Mouse (Mus musculus) T-helper 1 cell (primary cell): ENCODE data around the gene Ednra.

Source experiments
- in situ Hi-C: fragments of 300-600 bp; cut with MboI, MseI; formaldehyde crosslinking; loops from one replicate; pipeline ENCODE4 v1.15.1; 2025; ENCODE audit warnings: high pct_unique_total_duplicates

The Ednra gene

DNA sequence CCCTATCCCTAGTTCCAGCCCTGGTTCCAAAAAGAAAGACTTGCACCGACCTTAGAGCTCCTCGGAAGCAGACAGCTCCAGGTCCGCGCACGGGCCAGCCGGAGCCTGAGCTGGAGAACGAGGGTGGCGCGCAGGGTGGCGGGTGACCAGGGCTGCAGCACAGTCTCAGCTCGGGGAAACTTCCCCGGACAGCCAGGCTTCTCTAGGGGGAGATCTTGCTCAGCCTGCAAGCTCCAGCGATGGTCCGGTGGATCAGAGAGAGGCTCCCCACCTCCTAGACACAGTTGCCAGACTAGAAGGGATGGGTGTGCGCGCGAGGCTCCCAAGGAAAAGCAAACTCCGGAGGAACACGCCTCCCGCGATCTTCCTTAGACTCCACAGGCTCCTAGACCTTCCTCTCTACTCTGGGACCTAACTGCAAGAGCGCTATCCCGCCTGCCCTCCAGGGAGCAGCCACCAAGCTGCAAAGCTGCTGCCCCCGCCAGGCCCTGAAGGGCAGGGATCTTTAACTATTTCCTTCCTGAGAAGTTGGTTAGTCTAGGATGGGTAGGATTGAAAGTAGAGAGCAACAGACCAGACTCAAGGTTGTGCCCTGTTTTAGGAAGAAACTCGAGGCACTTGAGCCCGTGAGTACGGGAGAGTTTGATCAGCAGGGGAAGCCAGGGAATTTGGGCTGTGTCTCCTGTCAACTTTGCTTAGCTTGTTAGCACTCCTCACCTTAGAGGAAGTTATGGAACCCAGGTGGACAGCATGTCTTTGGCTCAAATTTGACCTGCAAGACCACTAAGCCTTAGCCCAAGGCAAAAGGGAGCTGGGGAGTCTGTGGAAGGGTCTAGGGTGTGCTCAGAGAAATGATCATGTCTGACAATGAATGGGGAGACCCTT lies at the start of gene Ednra:
TSS of gene Ednra (minus strand) at position 419 of the 885 bp plus-strand sequence.
- in situ Hi-C loops = no loop called here

DNA sequence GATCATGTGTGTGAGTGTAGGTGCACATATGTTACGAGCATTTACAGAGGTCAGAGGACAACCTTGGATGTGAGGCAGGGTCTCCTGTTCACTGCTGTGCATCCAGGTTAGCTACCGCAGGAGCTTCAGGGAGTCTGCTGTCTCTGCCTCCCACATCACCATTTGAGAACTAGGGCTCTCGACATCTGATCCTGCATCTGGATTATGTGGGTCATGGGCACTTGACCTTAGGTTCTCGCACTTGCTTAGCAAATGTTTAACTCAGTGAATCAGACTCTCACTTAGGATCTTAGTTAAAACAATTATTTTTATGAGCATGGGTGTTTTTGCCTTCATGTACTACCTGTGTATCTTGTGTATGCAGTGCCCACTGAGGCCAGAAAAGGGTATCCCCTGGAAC lies 49.6 kb upstream of the Ednra start:
- in situ Hi-C loops = no loop called here

DNA sequence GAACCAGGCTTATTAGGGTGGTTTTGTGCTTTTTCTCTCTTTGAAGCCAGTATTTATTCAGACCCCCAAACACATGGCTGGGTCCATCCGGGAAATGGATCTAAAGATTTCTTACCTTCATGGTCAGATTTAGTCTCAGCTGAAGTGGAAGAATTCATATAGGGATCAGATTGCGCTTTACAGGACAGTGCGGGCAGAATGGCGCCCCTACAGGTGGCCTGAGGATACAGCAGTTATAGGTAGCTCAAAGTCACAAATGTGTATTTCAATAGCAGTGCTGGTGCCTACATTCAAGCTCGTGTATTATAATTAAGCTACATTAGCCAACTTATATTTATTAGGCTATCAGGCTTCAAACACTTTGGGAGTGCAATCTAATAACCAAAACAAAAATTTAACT lies 49.0 kb upstream of the Ednra start:
- in situ Hi-C loops = no loop called here

DNA sequence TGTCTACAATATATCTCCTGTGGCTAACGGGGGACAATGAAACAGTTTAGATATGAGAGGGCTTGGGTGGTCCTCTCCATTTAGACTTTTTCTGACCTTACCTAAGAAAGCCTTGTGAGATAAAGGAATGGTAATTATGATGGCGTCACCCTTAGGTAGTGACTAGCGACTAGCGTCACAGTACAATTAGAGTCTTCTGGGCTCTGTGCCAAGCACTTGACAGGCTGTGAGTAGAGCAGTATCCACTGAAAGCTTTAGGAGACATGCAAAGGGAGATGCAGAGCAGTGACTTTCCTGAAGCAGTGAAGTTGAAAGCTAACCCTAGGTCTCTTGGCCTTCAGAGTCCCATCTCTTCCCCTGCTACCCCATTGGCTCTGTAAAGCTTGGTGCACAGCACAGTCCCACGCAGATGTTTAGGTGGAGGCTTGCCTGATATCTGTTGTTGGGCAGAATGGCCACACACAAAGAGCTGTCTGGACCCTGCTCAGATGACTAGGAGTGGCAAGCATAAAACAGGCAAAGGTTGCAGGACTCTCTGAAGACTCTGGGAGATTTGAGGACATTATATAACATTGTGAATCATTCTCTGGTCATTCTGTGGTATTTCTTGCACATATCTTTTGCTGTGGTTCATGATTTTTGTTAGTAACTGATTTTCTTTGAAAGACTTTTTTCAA lies 48.1 kb upstream of the Ednra start:
- in situ Hi-C loops = no loop called here

DNA sequence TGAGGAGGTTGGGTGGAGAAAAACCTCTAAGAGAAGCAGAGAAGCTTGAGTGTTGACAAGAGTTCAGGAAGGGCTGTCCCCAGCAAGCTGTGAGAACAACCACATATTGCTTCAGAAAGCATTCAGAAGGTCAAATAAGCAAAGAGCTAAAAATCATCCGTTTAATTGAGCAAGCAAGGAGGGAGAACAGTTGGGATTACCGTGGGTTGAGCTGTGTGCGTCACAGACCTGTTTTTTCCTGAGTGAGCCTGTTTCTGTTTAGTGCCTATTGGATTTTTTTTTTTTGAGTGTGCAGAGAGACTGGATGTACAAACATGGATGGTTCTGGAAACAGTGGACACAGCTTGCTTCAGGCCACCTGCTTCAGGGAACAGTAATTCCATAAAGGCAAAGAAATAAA lies 46.7 kb upstream of the Ednra start:
- in situ Hi-C loops = no loop called here

DNA sequence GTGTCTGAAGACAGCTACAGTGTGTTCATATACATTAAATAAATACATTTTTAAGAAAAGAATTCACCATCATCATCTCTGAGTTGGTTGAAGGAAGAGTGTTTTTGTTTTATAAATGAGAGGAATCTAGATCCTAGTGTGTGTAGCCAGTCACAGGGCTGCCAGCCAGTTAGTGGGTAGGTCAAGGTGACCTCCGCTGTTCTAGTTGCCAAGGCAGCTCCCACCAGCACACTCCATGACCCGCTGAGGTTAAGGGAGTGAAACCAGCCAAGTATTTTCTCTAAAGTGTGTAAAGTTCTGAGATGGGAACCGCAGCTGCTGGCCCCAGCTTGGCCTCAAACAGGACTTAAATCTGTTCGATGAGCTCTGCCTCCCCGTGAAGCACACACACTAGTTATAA lies 44.7 kb upstream of the Ednra start:
- in situ Hi-C loops = no loop called here

DNA sequence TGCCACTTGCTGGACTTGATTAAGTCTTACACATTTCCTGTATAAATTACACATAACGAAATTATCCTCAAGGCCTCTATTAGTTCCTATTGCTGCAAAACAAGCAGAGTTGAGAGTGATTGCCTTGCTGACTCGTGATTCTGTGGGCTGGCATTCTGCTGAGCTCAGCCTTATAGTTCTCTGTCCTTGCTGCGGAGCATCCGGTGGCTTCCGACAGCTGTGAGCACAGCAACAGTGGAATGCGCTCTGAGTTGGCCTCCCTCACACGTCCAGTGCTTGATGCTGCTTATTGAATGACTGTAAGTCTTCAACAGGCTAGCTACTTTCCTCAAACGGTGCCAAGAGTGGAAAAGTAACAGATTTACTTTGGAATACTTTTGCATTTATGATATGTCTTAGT lies 40.0 kb upstream of the Ednra start:
- in situ Hi-C loops = no loop called here

DNA sequence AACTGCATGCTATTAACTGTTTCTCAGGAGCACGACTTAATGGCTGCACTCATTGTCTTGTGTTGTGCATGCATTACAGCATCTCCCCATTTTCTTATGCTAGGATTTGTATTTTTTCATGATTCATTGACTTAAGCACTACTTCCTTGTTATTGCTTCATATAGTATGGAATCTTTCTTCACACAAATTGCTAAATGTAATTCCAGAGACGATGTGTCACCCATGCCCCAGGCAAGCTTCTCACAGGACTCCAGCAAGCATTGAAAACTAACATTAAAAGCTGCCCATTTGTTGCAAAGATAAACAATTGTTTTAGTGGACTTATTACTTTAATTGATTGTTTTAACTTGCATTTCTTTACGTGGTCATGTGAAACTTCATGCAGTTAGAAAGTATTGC lies 38.7 kb upstream of the Ednra start:
- in situ Hi-C loops = no loop called here

DNA sequence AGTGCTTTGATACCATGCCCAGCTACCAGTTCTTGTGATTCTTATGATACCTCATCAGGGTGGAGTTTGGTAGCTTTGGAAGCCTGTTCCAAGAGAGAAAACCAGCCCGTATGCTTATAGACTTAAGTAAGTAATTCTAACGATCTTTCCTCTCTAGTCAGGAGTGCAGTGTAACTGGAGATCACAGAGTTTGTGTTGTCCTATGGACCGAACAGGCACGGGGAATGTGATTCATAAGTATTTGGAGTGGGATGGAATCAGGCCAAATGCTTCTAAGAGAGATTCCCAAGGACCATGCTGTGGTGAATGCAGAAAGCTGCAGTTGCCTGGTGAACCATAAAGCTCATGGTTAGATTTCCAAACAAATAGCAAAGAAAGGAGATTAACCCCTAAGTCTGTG lies 31.2 kb upstream of the Ednra start:
- in situ Hi-C loops = no loop called here

DNA sequence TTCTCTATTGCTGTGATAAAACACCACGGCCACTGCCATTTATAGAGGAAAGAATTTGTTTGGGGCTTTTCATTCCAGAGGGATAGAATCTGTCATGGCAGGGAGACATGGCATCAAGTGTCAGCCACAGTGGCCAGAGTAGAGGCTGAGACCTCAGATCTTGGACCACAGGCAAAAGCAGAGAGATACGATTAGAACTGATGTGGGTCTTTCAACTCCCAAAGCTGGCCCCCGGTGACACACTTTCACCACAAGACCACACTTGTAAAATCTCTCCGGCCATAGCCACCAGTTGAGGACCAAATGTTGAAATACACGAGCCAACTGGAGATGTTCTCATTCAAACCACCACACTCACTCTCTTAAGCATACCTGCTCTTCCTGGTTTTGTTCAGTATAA lies 29.5 kb upstream of the Ednra start:
- in situ Hi-C loops = no loop called here

DNA sequence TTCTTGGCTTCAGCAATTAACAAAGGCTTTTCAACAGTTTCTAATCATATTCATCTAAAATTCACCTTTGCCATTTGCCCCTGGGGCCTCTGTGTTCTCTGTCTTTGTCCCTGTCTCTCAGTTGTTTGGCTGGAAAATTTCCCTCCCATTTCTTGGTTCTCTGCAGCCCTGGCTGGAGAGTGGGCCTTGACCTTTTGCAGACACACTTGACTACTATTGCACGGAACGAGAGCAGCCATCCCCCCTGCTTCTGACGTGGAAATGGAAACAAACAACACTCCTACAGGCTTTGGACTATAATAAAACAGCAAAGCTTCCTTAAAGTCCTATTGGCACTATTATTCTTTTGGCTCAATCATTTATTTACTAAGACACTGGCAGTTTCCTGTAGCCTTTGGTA lies 27.8 kb upstream of the Ednra start:
- in situ Hi-C loops = no loop called here

DNA sequence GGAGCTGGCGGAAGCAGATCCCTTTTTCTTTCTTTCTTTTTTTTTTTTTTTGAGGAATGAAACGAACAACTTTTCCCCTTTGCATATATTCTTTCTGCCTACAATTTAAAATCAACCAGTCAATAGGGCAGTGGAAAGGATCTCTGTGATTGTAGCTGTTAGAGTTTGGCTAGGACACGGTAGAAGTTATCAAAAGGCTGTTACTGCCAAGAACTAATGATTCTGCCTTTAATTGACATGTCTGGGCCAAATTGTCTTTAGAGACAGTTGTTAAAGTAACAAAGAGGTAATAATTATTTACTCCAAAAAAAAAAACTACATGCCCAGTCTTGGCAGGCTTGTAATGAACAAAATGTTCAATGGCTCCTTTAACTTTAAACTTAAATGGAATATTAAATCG lies 26.1 kb upstream of the Ednra start:
- in situ Hi-C loops = no loop called here

DNA sequence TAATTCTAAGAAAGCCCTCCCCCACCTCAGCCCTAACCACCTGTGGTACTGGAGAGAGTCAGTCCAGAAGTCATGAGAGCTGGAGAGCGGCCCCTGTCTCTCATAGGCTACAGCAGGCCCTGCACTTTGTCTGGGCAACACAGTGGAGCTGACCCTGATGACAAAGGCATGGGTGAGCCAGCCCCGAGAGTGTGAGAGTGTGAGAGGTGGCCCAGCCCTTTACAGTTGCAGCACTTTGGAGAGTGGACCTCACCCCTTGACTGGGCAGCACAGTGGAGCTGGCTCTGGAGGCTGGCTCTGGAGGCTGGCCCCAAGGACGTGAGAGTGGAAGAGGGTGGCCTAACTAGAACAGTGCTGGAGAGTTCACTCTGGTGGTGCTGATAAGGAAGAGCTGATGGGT lies 20.2 kb upstream of the Ednra start:
- in situ Hi-C loops = no loop called here

DNA sequence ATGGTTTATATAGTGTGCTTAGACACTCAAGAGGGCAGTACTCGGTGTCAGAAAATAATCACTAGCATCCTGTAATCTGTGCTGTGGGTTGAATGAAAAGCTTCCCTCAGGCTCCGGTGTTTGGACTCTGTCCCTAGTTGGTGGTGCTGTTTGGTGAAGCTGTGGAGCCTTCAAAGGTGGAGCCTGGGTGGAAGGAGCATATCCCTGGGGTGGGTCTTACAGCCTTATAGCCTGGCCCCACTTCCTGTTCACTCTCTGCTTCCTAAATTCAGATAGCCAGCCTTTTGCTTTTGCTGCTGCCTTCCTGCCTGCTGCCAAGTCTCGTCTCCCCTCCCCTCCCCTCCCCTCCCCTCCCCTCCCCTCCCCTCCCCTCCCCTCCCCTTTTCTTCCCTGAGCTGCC lies 18.1 kb upstream of the Ednra start:
- in situ Hi-C loops = no loop called here

DNA sequence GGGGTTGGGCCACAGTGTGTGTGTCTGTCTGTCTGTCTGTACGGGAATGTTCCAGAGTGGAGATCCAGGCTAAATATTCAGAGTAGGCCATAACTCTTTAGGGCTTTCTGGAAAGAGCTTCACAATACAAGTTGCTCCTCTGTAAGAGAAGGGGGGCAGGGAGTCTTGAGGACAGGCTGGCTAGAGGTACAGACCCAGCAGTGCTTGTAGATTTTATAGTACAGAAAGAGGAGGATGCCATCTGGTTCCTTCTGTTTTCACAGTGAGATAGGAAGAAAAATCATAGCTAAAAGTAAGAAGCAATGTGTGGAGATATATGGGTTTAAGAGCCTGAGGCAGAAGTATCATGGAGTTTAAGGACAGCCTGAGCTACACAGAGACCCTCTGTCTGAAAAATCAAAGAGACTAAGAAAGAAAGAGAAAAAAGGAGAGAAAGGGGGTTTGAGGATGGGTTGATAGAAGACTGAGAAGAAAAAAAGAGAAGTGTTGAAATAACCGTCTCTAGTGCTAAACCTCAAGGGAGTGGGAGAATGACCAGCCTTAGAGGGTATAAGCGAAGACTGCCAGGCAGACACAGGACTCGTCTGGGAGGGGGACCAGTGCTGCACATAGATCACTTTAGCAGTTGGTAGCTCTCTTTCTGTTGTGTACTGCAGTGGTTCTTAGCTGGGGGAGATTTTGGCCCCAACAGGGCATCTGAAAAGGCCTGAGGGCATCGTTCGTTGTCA lies 16.9 kb upstream of the Ednra start:
- in situ Hi-C loops = no loop called here

DNA sequence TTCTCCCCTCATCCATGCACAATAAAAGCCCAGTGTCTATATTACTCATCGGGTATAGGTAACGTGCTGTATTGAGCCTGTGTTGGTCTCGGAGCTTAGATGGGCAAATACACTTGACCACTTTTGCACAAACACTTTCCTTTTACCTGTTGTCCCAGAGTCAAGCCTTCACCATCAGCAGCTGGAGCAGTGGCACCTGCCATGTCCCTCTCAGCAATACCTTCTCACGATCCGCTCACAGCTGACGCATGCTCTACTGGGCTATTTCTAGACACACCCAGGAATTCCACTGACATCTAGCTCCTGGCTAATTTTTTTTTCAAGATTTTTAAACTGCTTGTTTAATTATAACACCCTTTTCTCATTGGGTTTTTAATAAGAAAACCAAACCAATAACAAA lies 14.2 kb upstream of the Ednra start:
- in situ Hi-C loops = no loop called here

DNA sequence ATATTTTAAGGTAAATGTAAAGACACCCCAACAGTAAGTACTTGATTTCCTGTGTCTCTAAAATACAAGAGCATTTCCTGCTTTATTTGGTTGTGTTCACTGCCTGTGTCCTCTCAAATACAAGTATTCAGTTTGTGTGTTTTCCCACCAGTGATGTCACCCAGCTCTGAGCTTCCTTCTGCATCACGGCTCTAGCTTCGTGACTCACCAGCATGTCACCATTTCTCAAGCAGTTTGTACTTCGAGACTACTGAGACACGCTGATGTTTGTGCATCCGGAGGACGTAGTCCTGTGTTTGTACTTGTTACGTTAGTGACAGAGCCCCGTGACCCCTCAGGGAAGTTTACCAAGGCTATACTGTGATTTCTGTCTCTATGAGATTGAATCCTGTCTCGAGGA lies 13.1 kb upstream of the Ednra start:
- in situ Hi-C loops = no loop called here

DNA sequence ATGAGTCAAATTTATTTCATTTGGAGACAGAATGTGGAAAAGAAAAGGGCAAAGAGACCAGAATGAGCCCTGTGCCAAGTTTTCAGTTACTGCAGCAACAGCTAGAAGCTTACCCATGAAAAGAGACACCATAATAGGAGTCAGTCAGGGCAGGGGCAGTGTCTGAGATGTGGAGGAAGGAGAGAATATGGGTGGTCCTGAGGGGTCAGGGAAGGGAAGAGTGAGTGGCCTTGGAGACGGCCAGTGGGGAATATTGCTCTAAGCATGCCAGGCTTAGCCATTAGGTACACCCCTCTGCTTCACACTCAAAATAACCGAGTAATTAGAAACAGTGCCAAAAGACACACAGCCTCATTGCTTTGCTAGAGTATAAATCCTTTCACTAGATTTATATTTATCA lies 9.5 kb upstream of the Ednra start:
- in situ Hi-C loops = no loop called here

DNA sequence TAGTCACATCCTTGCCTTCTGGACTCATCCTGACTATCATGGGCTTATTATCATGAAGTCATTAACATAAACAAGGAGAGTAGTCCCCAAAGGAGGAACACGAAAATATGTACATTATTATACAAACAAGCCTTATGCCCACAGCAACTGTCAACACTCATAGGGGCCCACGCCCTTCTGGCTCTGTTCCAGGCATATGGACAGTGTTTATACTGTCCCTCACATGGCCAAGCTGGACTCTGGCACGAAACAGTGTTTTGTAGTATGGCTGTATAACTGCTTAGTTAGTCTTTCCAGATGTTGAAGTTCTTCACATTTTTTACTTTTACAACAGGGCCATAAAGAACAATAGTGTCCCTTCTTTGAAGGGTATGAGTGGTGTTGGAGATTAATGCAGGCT lies 8.7 kb upstream of the Ednra start:
- in situ Hi-C loops = no loop called here

DNA sequence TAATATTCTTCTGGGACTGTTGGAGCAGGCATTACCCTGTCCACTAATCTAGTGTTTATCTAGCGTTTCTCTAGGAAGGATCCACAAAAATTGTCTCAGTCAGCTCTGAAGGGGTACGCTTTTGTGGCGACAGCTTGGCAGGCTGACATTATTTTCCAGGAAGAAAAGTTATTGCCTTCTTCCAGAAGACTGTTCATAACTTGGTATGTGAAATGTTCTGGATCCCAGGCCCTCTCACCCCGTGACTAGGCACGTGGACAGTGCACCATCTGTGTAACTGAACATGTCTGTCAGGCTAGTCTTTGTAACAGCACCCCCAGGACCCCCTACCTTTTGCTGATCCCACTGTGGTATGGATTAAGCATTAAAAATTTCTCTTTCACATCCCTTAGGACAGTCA lies 1.1 kb upstream of the Ednra start:
- in situ Hi-C loops = no loop called here

DNA sequence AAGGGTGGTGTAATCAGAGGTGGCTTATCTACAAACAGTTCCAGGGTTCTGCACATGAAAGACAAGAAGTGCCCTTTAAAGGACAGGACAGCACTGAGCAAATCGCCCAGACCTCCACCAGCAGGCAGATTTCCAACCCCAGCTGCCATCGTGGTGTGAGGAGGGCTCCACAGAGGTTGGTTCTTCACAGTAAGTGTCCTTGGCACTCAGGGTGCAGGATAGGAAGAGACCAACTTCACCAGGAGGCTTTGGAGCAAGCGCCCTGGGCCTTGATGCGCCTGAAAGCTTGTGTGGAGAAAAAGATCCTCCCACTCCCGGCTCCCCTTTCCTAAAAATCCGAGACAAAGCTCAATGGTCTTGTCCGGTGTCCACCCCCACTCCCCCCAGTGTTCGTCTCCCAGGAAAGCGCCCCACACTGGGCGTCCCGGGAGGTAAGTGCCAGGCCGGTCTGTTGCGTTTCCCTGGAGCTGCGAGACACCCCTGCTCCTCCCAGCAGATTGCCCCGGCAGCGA lies 674 bp downstream of the Ednra start:
- in situ Hi-C loops = no loop called here

DNA sequence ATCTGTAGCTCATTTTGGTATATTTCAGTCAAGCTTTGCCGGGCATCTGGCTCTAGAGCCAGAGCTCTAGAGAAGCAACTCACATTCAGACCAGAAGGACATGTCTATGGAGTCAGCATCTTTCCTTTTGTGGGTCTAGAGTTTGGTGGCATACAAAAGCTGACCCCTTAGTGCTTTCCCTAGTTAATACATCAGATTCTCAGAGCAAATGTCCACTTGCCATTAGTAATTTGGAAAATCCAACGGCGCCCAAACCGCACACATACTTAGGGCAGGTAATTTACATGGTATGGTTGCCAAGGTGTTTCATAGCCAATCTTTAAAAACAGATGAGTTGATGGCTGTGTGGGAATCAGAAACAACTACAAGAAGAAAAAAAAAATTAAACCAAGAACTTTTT lies 1.2 kb downstream of the Ednra start:
- in situ Hi-C loops = no loop called here

DNA sequence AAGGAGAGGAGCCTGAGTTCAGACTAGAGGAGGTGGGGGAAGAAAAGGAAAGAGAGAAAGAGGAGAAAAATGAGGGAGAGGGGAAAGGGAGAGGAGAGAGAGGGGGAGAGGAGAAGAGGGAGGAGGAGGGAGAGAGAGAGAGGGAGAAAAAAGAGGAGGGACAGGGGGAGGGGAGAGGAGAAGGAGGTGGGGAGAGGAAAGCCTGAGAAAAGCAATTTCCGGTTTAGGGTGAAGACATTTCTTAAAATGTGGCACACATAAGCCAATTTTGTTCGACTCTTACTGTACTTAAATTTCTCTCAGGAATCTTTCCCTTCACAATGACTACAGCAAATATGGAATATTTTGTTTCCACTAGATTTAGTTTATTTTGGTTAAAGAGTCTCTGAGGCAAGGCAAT lies 5.3 kb downstream of the Ednra start:
- in situ Hi-C loops = no loop called here
